Mouse (Mus musculus) adrenal gland, adult (tissue): ENCODE results near the gene Plpp1.

ENCODE experiments used
- DNase-seq, 2 experiments: peaks; one replicate each; pipeline ENCODE4 v3.0.0; 2022 to 2023; ENCODE audit warnings: low spot score in 1 of 2; ENCODE audit not compliant: inconsistent age in 2 of 2

The Plpp1 gene

DNA sequence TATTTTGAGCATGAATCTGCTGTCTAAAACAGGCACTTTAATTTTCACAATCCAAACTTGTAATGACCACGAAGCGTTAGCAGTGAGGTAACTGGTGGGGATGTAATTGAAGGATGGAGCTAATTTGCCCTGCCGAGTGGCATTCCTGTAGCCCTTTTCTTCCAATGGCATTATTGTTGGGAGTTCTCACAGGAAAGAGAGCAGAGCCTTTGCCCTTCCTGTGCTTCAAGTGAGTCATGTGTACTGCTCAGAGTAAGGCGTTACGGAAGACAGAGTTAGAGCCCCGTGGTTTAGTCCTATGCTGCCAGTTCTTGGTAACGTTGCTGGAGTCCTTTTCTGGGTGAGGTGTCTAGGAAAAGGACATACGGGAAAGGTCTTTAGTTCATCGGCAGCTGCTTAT, 10.2 kb downstream of the Plpp1 start:
- peak; percentile 39 to 83 for DNase-seq

DNA sequence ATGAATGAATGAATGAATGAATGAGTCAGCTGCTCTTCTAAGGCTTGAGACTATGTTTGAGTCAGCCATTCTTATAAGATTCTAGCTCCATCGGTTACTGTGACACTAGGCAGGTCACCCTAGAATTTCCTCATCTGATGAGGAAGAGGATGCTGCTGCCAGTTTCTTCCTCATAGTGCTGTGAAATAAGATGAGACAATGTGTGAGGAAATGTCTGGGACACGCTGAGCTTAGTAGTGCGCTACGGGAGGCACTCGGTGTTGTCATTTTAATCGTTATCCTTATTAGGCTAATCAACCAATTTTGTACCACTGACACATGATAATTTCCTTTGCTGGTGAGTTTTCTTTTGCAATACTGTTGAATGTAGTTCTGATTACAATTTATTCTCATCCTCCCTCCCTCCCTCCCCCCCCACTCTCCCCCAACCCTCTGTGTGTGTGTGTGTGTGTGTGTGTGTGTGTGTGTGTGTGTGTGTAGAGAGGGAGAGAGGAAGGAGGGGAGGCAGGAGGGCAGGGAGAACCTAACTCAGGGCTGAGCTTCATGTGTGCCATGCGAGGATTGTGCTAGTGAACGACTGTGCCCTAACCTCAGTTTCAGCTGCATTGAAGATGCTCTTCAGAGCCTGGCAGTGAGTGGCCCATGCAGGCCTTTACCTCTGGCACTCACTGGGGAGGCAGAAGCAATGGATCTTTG, 11.3 kb downstream of the Plpp1 start:
- no peak for DNase-seq

DNA sequence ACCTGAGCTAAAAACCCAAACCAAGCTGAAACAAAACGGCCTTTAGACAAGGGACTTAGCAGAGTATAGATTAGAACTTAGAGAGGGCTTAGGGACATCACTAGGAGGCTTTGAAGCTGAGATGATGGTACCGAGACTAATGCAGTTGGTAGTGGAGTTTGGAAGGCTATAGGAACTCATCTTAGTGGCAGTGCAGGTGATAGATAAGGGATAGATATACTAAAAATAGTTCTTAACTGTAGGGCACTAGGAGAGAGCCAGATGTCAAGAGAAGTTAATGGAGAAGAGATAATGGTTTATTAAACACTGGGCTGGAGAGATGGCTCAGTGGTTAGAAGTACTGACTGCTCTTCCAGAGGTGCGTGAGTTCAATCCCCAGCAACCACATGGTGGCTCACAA, 15.4 kb downstream of the Plpp1 start:
- DNase-seq = no peak

DNA sequence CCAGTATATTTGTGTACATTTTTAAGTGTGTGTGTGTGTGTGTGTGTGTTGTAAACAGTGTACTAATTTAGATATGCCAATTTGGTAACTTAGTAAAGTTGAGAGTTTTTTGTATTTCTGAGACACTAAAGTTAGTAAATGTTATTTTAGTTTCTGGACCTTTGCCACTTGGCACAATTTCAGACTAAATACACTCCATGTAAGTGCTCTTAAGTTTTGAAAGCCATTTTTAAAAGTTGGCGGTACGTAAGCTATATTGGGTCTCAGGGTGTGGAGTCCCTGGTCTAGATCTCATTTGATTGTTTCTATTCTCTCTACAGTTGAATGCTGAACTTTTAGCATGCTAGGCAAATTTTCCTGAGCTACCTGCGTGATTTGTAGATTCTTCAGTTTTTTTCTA, 17.5 kb downstream of the Plpp1 start:
- DNase-seq = no peak

DNA sequence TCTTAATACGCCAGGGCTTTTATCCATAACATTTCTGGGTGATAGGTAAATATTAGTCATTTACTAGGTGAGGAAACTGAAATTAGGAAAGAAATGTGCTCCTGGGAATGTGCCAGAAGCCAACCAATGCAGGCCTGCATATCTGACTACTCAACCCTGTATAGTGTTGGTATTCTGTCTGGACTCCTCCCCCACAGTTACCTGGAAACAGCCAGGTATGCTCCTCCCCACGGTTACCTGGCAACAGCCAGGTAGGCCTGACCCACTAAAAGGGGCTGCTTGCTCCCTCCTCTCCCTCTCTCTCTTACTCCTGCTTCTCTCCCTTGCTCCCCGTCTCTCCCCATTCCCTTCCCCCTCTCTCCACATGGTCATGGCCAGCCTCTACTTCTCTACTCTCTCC, 21.8 kb downstream of the Plpp1 start:
- DNase-seq = no peak

DNA sequence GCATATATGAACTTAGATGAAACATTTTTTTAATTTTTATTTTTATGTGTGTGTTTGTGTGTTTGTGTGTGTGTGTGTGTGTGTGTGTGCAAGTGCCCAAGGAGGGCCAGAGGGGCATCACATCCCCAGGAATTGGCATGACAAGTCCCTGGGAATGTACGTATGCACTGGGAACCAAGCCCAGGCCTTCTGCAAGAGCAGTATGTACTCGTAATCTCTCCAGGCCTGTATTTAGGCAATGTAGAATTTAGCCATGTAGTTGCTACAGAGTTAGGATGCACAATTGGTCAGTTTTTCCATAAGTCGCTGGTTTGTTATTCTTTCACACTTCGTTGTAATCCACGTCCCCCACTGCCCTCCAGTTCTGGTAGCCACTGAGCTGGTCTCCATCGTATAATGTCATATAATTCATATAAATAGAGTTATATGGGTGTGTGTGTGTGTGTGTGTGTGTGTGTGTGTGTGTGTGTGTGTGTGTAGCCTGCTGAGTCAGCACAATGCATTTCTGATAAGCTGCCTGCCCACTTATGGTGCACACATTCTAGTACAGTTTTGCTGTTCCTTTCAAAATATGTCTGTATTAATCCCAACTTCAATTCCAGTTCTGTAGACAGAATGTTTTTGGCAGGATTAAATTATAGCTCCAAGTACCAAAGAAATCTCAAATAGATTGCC, 22.8 kb downstream of the Plpp1 start:
- no peak for DNase-seq

DNA sequence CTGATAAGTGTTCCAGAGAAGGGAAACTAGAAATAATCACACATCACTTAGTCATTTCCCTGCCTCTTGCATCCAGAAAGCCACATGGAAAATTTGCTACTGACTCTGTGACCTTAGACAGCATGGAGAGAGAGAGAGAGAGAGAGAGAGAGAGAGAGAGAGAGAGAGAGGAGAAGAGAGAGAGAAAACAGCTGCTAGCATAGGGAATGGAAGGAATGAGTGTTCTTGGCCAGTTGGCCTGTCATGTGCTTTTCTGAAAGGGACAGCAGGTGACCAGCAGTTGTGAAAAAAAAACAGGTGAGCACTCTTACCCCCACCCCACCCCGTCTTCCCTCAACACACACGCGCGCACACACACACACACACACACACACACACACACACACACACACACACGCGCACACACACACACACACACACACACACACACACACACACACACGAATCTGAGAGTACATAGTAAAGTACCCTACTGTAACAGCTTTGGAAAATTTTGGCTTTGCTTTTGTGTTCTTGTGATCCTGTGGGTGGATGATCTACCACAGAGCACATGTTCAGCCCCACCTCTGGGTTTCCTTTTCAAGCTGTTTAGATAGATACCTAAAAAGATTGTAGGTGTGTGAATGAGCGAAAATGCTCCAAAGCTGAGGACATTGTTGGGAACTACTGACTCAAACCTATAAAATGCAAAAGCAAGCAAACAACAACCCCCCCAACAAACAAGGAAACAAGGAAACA, 23.5 kb downstream of the Plpp1 start:
- no peak for DNase-seq

DNA sequence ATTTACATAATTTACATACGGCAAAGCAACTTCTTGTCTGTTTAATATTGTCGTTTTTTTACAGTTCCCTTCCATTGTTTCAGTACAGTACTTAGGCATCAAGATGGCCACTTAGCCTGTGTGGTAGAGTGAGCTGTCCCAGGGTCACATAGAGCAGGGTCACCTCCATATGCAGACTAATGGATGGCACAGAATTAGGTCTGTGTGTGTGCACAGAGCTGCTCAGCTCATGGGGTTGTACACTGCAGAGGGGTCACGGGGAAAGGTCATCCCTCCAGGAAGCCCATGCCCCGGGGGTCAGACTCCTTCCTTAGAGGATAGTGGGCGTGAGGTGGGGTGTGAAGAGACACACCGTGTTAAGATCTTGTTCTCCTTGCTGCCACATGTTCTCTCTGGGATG, 24.9 kb downstream of the Plpp1 start:
- no peak for DNase-seq

DNA sequence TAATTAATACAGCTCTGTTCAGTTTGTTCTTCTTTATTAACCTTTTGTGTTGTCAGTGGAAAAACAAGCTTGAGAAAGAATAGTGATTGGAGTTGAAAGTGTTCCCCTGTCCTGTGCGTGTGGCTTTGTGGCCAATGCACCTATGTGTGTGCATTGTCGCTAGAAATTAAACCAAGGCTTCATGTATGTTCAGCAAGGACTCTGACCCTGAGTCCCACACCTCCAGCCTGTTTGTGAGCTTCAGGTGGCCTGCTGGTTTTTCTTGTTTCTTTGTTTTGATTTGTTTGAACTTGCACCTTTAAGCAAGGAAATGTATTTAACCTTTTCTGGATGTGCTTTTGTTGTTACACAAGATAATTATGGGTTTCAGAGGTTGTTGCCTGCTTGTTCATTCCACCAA, 29.0 kb downstream of the Plpp1 start:
- DNase-seq = no peak

DNA sequence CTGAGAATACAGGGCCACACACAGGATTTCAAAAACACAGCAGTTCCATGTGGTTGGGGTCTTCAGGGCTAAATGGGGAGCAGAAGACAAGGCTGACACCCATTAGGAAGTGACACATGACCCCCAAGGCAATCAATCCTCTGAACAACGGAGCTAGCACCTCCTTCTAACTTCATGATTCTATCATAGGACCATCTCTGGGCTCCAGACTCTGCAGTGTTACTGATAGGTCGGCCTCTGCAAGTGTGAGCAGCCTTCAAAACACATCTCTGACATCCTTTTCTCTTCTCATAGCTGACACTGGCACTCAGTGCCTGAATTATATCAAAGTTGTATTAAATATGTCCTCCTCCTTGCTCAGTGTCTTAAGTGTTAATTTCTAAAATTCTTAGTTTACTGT, 32.0 kb downstream of the Plpp1 start:
- DNase-seq = no peak

DNA sequence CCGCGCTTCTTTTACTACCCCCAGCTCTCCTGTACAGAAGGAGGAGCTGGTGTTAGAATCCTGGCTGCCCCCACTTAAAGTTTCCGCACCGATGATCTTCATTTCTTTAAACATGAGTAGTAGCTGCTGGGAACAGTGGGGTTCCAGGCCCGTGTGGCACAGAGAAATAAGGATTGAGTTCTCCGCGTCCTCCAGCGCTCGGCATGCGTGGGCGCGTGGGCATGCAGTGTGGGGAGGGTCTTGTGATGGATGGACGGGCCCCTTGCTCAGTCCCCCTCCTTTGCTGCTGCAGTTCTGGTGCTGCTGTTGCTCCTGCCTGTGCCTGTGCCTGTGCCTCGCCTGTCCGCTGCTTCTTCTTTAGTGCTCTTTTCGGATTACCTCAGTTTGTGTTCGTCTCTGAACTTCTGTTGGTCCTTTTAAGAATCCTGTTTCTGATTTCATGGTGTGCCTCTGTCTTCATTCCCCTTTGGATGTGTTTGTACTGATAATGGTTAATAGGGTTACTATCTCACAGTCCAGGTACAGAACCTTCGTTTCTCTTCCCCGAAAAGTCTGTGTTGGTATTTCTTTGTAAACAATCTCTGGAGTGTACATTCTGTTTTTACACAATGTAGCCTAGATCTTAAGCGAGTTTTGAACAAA, 32.8 kb downstream of the Plpp1 start:
- DNase-seq = no peak

DNA sequence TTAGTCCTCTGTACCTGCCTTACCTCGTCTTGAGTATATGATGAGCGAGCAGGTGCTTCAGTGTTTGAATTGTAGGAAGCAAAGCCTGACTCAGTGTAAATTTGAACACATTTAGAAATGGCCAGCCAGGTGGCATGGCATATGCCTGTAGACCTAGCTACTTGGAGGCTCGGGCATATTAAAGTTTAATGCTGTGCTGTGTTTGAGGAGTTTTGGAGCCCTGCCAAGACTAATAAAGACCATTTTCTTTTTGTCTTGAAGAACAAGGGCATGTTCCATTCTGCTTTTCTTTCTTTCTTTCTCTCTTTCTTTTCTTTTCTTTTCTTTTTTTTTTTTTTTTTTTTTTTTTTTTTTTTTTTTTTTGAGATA, 33.3 kb downstream of the Plpp1 start:
- no peak for DNase-seq

DNA sequence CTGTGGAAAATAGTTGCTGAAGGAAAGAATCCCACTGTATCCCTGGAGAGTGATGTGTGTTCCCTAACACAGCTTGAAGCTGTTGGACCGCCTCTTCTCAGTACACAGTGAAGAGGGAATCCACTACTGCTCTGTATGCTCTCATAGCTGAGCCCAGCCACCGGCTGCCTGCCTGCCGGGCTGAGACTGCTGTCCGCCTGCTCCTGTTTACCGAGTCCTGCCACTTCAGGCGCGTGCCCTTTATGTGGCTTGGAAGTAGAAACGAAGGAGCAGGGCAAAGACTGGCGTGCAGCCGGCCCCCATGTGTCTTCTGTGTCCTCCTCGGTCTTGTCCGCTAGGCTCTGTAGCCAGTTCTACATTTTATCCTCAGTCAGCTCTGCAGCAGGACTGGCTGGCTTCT, 34.5 kb downstream of the Plpp1 start:
- peak in 1 of 2 experiments; percentile 57 for DNase-seq

DNA sequence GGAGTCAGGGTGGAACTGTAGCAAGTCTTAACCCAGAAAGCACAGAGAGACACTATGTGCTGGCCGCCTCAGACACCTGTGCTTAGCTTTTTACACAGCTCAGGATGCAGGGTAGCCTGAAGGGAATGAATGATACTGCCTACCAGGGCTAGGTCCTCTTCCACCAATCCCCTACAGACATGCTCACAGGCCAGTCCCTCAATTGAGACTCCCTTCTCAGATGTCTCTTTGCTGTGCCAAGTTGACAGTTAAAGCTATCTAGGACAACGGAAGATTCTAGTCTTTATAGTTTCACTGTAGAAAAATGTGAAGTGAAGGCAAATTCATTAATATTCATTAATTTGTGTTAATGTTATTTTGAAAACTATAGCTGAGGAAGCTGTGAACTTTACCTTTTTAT, 36.4 kb downstream of the Plpp1 start:
- peak; percentile 45 to 66 for DNase-seq

DNA sequence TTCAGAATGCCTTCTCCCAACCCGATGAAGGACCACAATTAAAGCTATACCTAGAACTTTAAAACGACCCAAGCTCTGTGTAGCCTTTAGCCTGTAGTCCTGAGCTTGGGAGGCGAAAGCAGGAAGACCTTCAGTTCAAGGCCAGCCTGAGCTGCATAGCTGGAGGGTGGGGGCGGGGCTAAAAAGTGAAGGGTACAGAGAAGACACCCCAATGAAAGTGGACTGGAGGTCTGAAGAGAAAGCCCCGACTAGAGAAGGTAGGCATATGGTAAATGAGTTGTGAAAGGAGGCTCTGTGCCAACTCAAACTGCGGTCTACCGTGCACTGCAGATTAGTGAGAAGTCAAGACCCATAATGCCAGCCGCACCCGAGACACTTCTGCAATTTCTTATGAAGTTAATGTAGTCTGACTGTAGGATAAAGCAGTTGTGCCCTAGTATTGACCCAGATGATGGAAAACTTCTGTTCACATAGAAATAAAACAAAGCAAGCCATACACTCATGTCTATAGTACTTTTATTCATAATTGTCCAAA, 37.1 kb downstream of the Plpp1 start:
- peak in 1 of 2 experiments; percentile 60 for DNase-seq

DNA sequence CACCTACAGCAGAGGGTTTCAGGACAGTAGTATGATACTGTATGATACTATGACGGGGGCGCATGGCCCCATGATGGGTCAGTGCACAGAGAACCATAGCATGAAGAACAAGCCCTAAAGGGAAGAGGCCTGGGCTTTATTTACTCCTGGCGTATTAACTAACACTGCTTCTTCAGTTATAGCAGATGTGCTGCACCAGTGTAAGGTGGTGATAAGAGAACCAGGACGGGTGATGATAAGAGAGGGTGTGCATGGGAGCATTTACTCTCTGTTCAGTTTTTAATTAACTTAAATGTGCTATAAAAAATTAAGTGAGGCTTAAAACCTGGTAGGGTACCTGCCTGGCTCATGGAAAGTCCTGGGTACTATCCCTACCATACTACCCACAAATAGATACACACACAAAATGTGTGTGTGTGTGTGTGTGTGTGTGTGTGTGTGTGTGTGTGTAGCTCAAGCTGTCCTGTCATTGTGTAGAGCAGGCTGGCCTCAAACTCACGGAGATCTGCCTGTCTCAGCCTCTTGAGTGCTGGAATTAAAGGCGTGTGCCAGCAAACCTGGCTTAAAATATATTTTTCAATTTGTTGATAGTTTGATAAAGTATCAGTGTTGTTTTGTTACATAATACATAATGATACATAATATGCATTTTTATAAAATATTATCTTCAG, 38.1 kb downstream of the Plpp1 start:
- DNase-seq = no peak

DNA sequence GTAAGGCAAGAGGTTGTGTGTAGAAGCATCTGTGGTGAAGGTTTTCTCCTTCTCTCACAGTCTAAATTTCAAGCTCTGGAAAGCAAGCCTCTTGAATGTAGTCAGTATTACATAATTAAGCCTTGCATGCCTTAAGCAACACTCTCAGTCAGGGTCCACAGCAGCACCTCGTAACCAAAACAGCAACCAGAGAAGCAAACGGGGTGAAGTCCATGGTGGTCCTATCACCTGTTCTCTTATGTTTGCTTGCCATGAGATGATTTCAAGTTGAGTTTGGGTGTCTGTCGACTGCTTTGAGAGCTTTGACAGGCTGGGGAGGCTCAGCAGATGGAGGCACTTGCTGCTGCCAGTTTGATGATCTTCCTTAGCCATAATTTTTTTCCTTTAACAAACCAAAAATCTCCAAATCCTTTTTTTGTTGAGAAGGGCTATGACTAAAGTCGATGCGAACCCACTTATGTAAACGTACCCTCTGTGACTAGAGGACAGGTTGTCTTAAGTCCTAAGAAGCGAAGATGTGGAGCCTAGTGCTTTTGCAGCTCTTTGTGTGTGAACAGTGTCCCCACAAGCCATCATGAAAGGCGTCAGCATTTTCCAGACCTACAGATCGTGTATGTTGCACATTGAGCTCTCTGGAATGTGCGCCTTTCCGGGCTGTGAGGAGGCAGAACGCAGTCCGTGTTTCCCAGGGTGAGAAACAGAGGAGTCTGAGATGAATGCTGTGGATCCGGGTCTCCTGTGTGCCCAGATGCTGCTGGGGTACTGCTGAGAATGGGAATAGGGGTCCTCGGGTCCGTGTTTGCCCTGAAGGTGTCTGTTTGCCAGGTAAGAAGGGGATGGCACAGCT, 39.9 kb downstream of the Plpp1 start:
- no peak for DNase-seq

DNA sequence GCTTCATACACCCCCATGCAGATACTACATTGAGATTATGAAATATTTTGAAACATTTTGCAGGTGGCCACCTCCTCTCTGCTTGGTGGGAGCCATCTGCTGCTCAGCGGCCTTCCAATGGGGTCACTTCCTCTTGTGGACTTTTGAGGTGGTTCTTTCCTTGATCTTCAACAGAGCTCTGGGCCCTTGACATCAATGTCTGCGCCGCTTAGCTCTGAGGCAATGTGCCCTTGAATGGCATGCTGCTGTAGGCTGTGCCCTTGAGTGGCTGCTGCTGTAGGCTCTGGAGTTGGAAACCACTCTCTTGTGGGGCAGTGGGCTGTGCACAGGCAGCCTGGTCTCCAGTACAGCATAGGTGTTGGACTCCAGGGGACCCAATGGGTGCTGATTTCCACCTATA, 45.3 kb downstream of the Plpp1 start:
- DNase-seq = peak in 1 of 2 experiments; percentile 71

DNA sequence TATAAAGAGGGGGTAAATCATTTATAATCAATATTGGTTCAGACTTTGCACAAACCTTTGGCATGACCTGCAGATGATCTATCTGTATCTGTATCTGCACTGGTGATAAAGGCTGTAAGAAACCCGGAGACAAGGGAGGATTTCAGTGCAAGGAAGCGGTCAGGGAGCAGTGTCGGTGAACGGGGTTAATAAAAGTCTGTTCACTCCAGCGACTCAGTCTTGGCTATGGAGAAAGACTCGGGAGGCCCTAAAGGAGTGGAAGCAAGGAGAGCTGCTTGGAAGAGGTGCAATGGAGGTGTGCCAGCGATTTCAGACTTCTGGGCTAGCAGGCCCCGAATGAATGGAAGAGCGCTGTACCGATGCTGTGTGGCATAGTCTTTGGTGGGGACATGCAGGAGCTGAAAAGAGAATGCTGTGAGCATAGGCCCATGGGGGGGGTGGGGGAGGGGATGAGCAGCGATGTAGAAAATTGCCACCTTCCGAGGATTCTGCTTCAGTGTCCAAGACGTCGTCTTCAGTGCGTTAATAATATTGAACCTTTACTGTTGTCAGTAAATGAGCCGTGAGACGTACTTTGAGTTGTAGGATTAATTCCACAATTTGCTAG, 53.2 kb downstream of the Plpp1 start:
- no peak for DNase-seq

DNA sequence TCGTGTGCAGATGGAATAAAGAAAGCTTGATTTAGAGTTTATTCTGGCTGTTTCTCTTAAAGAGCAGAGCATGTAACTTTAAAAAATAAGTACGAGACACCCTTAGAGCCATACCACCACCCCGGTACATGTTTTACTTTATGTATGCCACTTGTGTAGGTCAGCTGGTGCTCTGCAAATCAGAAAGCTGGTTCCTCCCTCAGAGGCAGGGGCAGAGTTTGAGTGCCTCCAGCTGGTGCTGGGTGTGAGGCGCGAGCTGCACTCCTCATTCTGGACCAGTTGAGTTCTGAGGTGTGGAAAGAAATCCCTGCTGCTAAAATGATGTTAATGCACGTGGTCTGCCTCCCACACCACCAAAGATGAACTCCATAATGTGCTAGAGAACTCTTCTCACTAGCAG, 53.8 kb downstream of the Plpp1 start:
- no peak for DNase-seq
